Mouse (Mus musculus) cerebellum, adult 9-10 months (tissue): ENCODE measurements around the gene Zyg11a.
A peak's percentile ranks its signal among the peaks of the same experiment; 100 is the strongest.
"Not testable (repeated sequence)": the region's sequence is repeated elsewhere in the genome, so short reads cannot be mapped to it uniquely, and the experiment has no call there.

Experiments used
- DNase-seq: peaks from one replicate; pipeline ENCODE4 v3.0.0; 2022

Gene Zyg11a

GRCm38 (mm10) chr4:108217332-108218179 is at the start of gene Zyg11a:
Gene Zyg11a (minus strand): TSS chr4:108218048.
- no peak for DNase-seq

GRCm38 (mm10) chr4:108265774-108266173 is 47.9 kb upstream of the Zyg11a start:
- no peak for DNase-seq

DNA sequence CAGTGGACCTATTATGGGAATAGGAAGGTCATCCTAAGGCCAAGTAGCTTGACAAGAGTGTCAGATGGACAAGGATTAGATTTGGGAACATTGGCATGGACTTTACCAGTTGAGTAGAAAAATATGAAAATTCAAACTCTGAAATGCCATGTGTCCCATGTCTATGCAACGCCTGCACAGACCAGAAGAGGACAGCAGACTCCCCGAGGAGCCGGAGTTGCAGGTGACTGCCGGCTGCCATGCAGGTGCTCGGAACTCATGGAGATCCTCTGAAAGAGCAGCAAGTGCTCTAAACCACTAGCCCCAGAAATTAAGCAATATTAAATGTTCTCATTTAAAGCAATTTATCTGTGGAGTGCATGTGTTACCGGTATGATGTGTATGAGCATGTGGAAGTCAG is 35.5 kb upstream of the Zyg11a start:
- DNase-seq, result no peak

- DNase-seq, result no peak
Measured at GRCm38 (mm10) chr4:108250501-108250900, 32.7 kb upstream of the Zyg11a start.

DNA sequence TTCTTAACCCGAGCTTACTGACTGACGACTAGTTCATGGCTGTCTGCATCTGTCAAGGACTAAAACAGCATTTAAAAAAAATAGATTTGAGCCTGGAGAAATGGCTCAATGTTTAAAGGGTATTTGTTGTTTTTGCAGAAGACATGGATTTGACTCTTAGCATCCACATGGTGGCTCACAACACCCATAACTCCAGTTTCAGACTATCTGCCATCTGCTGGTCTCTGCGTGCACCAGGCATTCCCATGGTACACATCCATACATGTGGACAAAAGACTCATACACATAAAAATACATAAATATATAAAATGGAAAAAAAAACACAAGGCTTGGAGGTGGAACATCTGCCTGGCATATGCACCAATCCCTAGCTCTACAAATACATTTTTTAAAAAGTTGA is 31.5 kb upstream of the Zyg11a start:
- no peak for DNase-seq

DNA sequence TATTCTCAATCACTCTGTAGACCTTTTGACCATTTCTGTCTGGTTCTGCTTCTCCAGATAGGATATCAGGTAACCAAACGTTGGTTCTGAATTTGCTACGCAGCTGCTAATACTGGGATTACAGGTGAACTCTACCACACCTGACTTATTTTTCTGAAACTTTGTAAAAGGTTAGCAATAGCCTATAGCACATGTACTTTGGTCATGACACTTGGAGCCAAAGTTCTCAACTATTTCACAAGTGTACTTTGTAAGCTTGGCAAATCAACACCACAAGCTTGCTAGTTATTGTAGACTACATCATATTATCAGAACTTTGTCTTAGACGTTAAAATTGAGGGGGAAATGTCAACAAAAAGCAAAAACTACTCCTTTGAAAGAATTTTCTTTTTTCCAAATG is 15.8 kb upstream of the Zyg11a start:
- DNase-seq, result no peak

DNA sequence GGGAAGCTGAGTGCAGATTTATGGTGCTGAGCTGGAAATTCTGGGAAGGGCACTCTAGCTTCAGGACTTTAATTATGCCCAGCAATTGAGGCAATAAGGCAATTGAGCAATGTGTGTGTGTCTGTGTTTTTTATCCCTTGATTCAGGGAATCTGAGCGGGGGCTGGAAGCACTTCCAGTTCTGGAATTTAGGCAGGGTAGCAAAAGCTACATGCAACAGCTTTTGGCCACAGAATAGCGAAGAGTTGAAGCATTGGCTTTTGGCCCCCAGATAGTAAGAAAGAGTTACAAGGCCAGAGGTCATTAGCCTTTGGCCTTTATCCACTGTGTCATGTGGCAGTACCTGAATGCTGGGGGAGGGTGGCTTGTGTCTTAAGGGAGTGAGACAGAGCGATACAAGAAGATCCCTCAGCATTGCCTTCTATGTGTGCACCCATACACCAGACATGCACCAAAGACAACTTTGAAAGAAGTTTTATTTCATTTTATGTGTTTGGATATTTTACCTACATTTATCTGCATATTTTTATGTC is 7.6 kb upstream of the Zyg11a start:
- DNase-seq, result no peak

GRCm38 (mm10) chr4:108222507-108222906 is 4.7 kb upstream of the Zyg11a start:
- DNase-seq, result no peak

- DNase-seq, result no peak
Measured at GRCm38 (mm10) chr4:108219019-108219418, 1.2 kb upstream of the Zyg11a start.

DNA sequence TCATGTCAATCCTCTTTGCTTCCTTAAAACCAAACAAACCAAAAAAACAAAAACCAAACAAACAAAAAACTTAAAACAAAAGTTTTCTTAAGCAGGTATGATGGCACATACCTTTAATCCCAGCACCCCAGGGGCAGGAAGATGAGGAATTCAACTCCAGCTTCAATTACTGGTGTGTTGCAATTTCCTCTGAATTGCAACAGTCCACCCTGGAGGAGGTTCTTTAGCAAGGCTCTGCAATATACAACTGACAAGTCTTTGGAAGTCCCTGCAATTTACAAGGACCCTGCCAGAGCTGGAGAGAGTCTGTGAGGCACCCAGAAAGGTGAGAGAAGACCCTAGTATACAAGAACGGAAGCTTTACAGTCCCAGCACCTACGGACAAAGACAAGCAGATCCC is 4.8 kb downstream of the Zyg11a start:
- DNase-seq, result no peak

DNA sequence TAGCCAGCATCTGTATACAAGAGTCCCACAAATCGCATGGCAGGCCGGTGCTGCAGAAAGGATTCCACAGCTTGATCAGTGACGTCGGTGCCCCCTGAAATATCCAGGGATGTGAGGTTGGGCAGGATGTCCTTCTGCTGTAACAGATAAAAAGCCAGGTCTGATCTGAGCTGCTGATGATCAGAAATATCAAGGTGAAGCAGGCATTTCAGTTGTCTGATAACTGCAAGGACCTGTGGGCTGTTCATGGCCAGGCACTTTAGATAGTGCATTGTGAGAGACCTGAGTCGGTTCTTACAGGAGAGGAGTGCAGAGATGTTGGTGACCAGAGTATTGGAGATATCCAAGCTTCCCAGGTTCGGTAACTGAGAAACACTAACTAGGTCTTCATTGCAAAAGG is 13.2 kb downstream of the Zyg11a start:
- DNase-seq, result no peak

- peak; percentile 43 for DNase-seq
Measured at GRCm38 (mm10) chr4:108199236-108199635, 18.6 kb downstream of the Zyg11a start.

GRCm38 (mm10) chr4:108196277-108196855 is 21.5 kb downstream of the Zyg11a start:
- peak; percentile 55 for DNase-seq

GRCm38 (mm10) chr4:108192821-108193323 is 25.0 kb downstream of the Zyg11a start:
- DNase-seq, result no peak

GRCm38 (mm10) chr4:108182278-108182677 is 35.6 kb downstream of the Zyg11a start:
- DNase-seq, result no peak

DNA sequence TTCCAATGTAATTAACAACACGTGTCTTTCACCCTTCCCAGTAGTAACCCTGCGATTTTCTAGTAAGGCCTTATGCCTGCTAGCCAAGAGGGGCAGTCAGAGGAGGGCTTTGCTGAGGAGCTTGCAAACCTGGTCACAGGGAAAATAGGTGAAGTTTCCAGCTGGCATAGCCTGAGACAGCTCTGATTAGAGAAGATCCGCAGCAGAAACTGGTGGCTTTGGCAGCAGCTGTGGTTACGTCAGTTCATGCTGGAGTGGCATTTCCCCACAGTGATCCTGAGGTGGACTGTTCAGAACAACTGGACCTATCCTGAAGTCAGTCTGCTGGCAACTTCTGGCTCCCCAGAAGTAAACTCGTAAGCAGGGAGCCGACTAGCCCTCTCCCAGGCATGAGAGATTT is 49.8 kb downstream of the Zyg11a start:
- DNase-seq, result no peak

DNA sequence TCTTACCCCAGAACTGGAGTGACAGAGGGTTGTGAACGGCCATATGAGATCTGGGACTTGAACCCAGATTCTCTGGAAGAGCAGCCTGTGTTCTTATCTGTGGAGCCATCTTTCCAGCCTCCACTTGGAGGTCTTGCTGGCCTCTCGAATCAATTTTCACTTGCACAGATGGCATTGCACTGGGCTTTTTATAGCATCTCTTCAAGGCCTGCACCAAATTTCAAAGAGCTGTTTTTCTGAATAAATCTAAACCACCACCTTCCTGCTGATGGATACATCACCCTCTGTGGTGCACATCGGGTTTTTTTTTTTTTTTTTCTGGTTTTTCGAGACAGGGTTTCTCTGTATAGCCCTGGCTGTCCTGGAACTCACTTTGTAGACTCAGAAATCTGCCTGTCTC is 51.0 kb downstream of the Zyg11a start:
- no peak for DNase-seq

DNA sequence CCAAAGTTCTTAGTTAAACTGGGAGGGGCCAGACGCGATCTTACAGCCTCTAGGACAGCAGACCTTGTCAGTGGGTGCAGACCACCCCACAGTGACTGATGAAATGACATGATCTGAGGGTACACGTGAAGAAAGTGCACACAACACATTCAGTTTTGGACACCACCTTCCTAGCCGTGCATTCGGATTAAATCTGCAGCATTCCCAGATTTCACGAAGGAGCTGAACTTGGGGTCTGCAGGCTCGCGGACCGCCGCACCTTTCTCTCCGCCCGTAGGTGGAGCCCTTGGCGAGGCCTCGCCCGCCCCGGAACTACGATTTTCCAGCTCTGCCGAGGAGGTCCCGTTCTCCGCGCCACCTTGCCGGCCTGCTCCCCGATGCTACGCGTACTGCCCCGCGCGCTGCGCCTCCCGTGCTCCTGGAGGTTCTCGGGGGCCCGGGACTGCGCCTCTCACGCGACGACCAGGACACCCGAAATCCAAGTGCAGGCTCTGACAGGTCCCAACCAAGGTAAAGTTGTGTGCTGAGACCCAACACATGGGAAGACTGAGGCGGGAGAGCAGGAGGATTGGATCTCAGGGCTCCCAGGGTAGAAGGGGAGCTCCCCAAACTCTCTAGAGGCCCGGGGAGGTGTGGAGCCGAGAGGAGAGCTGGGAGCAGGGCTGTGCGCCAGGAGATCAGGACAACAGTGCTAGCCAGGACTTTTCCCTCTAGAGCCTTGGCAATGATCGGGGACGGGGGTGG is 52.5 kb downstream of the Zyg11a start, which contains the start of gene Echdc2:
Gene Echdc2, plus strand, starts transcription at position 286 of the 744 bp plus-strand sequence.
- peak; percentile 56 for DNase-seq

- DNase-seq, result no peak
Measured at GRCm38 (mm10) chr4:108163291-108163690, 54.6 kb downstream of the Zyg11a start.

- DNase-seq, result no peak
Measured at GRCm38 (mm10) chr4:108161936-108162335, 55.9 kb downstream of the Zyg11a start.

- DNase-seq, result not testable (repeated sequence)
Measured at GRCm38 (mm10) chr4:108155141-108155540, 62.7 kb downstream of the Zyg11a start.

- not testable (repeated sequence) for DNase-seq
Measured at GRCm38 (mm10) chr4:108145554-108145953, 72.3 kb downstream of the Zyg11a start.

GRCm38 (mm10) chr4:108144880-108145279 is 73.0 kb downstream of the Zyg11a start, which contains the start of gene Scp2:
Gene Scp2 (minus strand): TSS chr4:108144998.
- DNase-seq, result no peak
